Mouse (Mus musculus) brain, embryonic 14.5 days (tissue): ENCODE results near the gene Rara. TPM values are rescaled to one million over a fixed set of nuclear protein-coding genes. Genes with fewer than 3 reads are reported as not detected.

ENCODE experiments used
- DNase-seq: peaks from one replicate; pipeline ENCODE4 v3.0.0-alpha.2; 2011; ENCODE audit warnings: low read depth
- CTCF ChIP-seq: fragments of 200-500 bp; IDR thresholded peaks from 2 replicates; pipeline ENCODE4 v1.5.1; 2012; ENCODE audit warnings: inconsistent platforms, mild to moderate bottlenecking, moderate library complexity, borderline replicate concordance; ENCODE audit not compliant: insufficient read depth, insufficient read length; ENCODE audit errors: extremely low read depth
- POLR2A ChIP-seq: fragments of 200-500 bp; IDR thresholded peaks from 2 replicates; pipeline ENCODE4 v1.6.1; 2012; ENCODE audit warnings: mild to moderate bottlenecking, inconsistent platforms, borderline replicate concordance; ENCODE audit not compliant: poor library complexity, insufficient read depth, insufficient read length, severe bottlenecking; ENCODE audit errors: extremely low read depth
- polyA plus RNA-seq: library from polyadenylated mRNA; depleted of rRNA; stranded (reverse); fragments of >200 nt; gene quantifications from 2 replicates; pipeline ENCODE4 v1.2.3, GENCODE M21; 2012; rRNA removed

Gene Rara
- polyA plus RNA-seq, 1 experiment, result 14.4 TPM

GRCm38 (mm10) chr11:99023094-99023493 is 95.5 kb downstream of the Rara start:
- TF ChIP-seq POLR2A (no peak), CTCF (no peak)
- no peak for DNase-seq

- TF ChIP-seq CTCF (no peak), POLR2A (peak; percentile 70; the same call in 1 of the 2 replicates)
Observed at GRCm38 (mm10) chr11:99023500-99024467, 96.2 kb downstream of the Rara start, which contains the start of gene Top2a. Gene Top2a, minus strand, starts transcription at chr11:99024189.

More at GRCm38 (mm10) chr11:99023500-99024467, 96.2 kb downstream of the Rara start, which contains the start of gene Top2a:
- DNase-seq, result peak; percentile 99

Other genes starting within 250 kb of the Rara start
- gene Psmd3, start 245.3 kb upstream of the Rara start, polyA plus RNA-seq, result 201 and 217 TPM in 2 replicates
- gene Csf3, start 226.6 kb upstream of the Rara start, polyA plus RNA-seq, result 0.10 TPM in 1 of 2 replicates, not detected in the other
- gene Med24, start 198.4 kb upstream of the Rara start, polyA plus RNA-seq, result 134 and 170 TPM in 2 replicates
- gene Thra, start 187.2 kb upstream of the Rara start, polyA plus RNA-seq, result 600 and 616 TPM in 2 replicates
- 3.6 and 4.1 TPM in 2 replicates for gene Nr1d1, start 152.5 kb upstream of the Rara start, polyA plus RNA-seq
- 92.1 and 104 TPM in 2 replicates for gene Msl1, start 132.3 kb upstream of the Rara start, polyA plus RNA-seq
- gene Casc3, start 122.9 kb upstream of the Rara start, polyA plus RNA-seq, result 66.6 and 74.3 TPM in 2 replicates
- 22.0 and 33.5 TPM in 2 replicates for gene Rapgefl1, start 91.0 kb upstream of the Rara start, polyA plus RNA-seq
- gene Wipf2, start 64.2 kb upstream of the Rara start, polyA plus RNA-seq, result 11.0 and 14.7 TPM in 2 replicates
- gene Cdc6, start 20.0 kb upstream of the Rara start, polyA plus RNA-seq, result 4.5 and 6.2 TPM in 2 replicates
- gene Gjd3, start 55.2 kb downstream of the Rara start, polyA plus RNA-seq, result 2.5 and 2.9 TPM in 2 replicates
- gene Top2a, start 96.4 kb downstream of the Rara start, polyA plus RNA-seq, result 57.3 and 70.1 TPM in 2 replicates
- gene Igfbp4, start 113.4 kb downstream of the Rara start, polyA plus RNA-seq, result 119 and 145 TPM in 2 replicates
- gene Tns4, start 161.5 kb downstream of the Rara start, polyA plus RNA-seq, result 0.08 and 0.16 TPM in 2 replicates
- 0.07 TPM in 1 of 2 replicates, not detected in the other for gene Ccr7, start 227.3 kb downstream of the Rara start, polyA plus RNA-seq